Mouse (Mus musculus): ENCODE measurements at regions not wholly inside any gene's neighbourhood (a gene's known extent, or its start where the extent isn't known, plus 50 kb on each side); places are given as distances from the start of the nearest gene placed in this dataset.

- H3K4me3 ChIP-seq (ENCODE audit: control insufficient read depth in 1 of 2, insufficient read depth in 1 of 2, low read depth in 2 of 2, low read length in 2 of 2) = no peak overlapping the region
- no peaks in the 10 kb centered on the region for H3K27me3 ChIP-seq (ENCODE audit: control insufficient read depth in 1 of 2, insufficient read depth in 2 of 2, low read length in 2 of 2)
- H3K27ac ChIP-seq (ENCODE audit: control insufficient read depth, low read depth, low read length) = no peak overlapping the region
- no peak for DNase-seq (ENCODE audit: low read depth, low spot score)
- H3K36me3 ChIP-seq (ENCODE audit: control insufficient read depth in 1 of 2, insufficient read depth in 2 of 2, low read length in 2 of 2) = no peaks in the 10 kb centered on the region
- no peak overlapping the region for H3K9ac ChIP-seq (ENCODE audit: control insufficient read depth, low read depth, low read length, poor library complexity, severe bottlenecking)
- no peaks in the 10 kb centered on the region for H3K9me3 ChIP-seq (replicated peaks; ENCODE audit: insufficient read depth, low read length)
- no peaks in the 10 kb centered on the region for H3K4me1 ChIP-seq (ENCODE audit: control insufficient read depth in 1 of 2, insufficient read depth in 2 of 2, low read length in 2 of 2)
- no peaks in the 10 kb centered on the region for H3K79me2 ChIP-seq (ENCODE audit: control insufficient read depth, insufficient read depth, low read length, poor library complexity)
- TF ChIP-seq POLR2AphosphoS2 (IDR thresholded peaks at IDR 0.05; ENCODE audit: low read length) = no peak
- TF ChIP-seq HCFC1 (IDR thresholded peaks at IDR 0.05; ENCODE audit: low read depth, low read length) = no peak
- TF ChIP-seq KAT2A (conservative IDR thresholded peaks at IDR 0.05; ENCODE audit: low read depth, low read length) = no peak
- TF ChIP-seq JUND (IDR thresholded peaks at IDR 0.05; ENCODE audit: low read depth, low read length) = no peak
- TF ChIP-seq EP300 (IDR thresholded peaks at IDR 0.05; ENCODE audit: low read depth in 1 of 2, low read length in 2 of 2) = no peak
- no peak for TF ChIP-seq POLR2A (IDR thresholded peaks at IDR 0.05; ENCODE audit: control insufficient read depth in 1 of 2, insufficient read depth in 1 of 2, low read depth in 1 of 2, low read length in 2 of 2, poor library complexity in 1 of 2)
- TF ChIP-seq ZNF384 (IDR thresholded peaks at IDR 0.05; ENCODE audit: low read depth, low read length) = no peak
- no peak for TF ChIP-seq CHD2 (IDR thresholded peaks at IDR 0.05; ENCODE audit: low read length)
- no peak for TF ChIP-seq TBP (IDR thresholded peaks at IDR 0.05; ENCODE audit: low read depth, low read length)
Measured at GRCm38 (mm10) chr10:99331876-99332275, 68.8 kb downstream of the Dusp6 start.

- Histone ChIP-seq H3K9me3 (replicated peaks; ENCODE audit: insufficient read depth, low read length) (no peaks in the 10 kb centered on the region), H3K9ac (ENCODE audit: control insufficient read depth, low read depth, low read length, poor library complexity, severe bottlenecking) (no peak overlapping the region), H3K27me3 (ENCODE audit: control insufficient read depth in 1 of 2, insufficient read depth in 2 of 2, low read length in 2 of 2) (no peaks in the 10 kb centered on the region), H3K27ac (ENCODE audit: control insufficient read depth, low read depth, low read length) (no peak overlapping the region), H3K4me1 (ENCODE audit: control insufficient read depth in 1 of 2, insufficient read depth in 2 of 2, low read length in 2 of 2) (no peaks in the 10 kb centered on the region), H3K79me2 (ENCODE audit: control insufficient read depth, insufficient read depth, low read length, poor library complexity) (no peaks in the 10 kb centered on the region), H3K36me3 (ENCODE audit: control insufficient read depth in 1 of 2, insufficient read depth in 2 of 2, low read length in 2 of 2) (no peaks in the 10 kb centered on the region), H3K4me3 (ENCODE audit: control insufficient read depth in 1 of 2, insufficient read depth in 1 of 2, low read depth in 2 of 2, low read length in 2 of 2) (no peak overlapping the region)
- TF ChIP-seq HCFC1 (IDR thresholded peaks at IDR 0.05; ENCODE audit: low read depth, low read length) (no peak), USF1 (IDR thresholded peaks at IDR 0.05; ENCODE audit: low read depth, low read length) (no peak), TCF12 (IDR thresholded peaks at IDR 0.05; ENCODE audit: low read depth, low read length) (no peak), TBP (IDR thresholded peaks at IDR 0.05; ENCODE audit: low read depth, low read length) (no peak), BHLHE40 (IDR thresholded peaks at IDR 0.05; ENCODE audit: borderline replicate concordance, low read depth, low read length) (no peak), CHD1 (IDR thresholded peaks at IDR 0.05; ENCODE audit: low read depth, low read length) (no peak), ZMIZ1 (IDR thresholded peaks at IDR 0.05; ENCODE audit: low read depth, low read length) (no peak), ELF1 (IDR thresholded peaks at IDR 0.05; ENCODE audit: low read depth, low read length) (no peak), POLR2A (IDR thresholded peaks at IDR 0.05; ENCODE audit: control insufficient read depth in 1 of 2, insufficient read depth in 1 of 2, low read depth in 1 of 2, low read length in 2 of 2, poor library complexity in 1 of 2) (no peak), ZC3H11A (IDR thresholded peaks at IDR 0.05; ENCODE audit: low read depth, low read length) (no peak), ZKSCAN1 (IDR thresholded peaks at IDR 0.05; ENCODE audit: low read depth, low read length) (no peak), CTCF (IDR thresholded peaks at IDR 0.05 in 2 of 3, conservative IDR thresholded peaks at IDR 0.05 in 1 of 3; ENCODE audit: control insufficient read depth in 1 of 3, insufficient read depth in 1 of 3, low read depth in 2 of 3, low read length in 3 of 3, poor library complexity in 1 of 3, severe bottlenecking in 1 of 3) (no peak), ETS1 (IDR thresholded peaks at IDR 0.05; ENCODE audit: low read depth, low read length) (no peak), GABPA (IDR thresholded peaks at IDR 0.05; ENCODE audit: low read depth, low read length) (no peak), JUND (IDR thresholded peaks at IDR 0.05; ENCODE audit: low read depth, low read length) (no peak)
- no peak for DNase-seq (ENCODE audit: low read depth, low spot score)
Measured at GRCm38 (mm10) chr10:99333831-99334230, 70.8 kb downstream of the Dusp6 start.

Measured in MEL (cell line).